Mouse (Mus musculus): ENCODE data around the gene Cdkn2d.

DNA sequence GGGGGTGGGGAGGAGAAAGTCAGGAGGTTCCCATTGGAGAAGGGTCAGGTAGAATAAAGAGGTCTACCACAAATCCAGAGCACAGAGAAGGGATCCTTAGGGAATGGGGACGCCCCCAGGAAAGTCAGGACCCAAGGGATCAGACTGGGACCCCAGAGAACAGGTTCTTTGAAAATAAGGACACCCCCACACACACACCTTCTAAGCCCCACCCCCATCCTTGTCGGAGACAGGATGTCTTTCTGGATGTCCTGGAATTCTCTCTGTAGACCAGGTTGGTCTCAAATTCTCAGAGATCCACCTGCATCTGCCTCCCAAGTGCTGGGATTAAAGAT is 1.9 kb downstream of the Cdkn2d start:
- TF ChIP-seq CTCF (IDR thresholded peaks at IDR 0.05; ENCODE audit: low read depth) = no peak
- no peak for TF ChIP-seq EP300 (IDR thresholded peaks at IDR 0.05; ENCODE audit: low read depth)

Data from liver, embryonic 14.5 days (tissue).